Mouse (Mus musculus): ENCODE measurements at regions not wholly inside any gene's neighbourhood (a gene's known extent, or its start where the extent isn't known, plus 50 kb on each side); places are given as distances from the start of the nearest gene placed in this dataset.
"Not testable (repeated sequence)": the region's sequence is repeated elsewhere in the genome, so short reads cannot be mapped to it uniquely, and the experiment has no call there.

DNA sequence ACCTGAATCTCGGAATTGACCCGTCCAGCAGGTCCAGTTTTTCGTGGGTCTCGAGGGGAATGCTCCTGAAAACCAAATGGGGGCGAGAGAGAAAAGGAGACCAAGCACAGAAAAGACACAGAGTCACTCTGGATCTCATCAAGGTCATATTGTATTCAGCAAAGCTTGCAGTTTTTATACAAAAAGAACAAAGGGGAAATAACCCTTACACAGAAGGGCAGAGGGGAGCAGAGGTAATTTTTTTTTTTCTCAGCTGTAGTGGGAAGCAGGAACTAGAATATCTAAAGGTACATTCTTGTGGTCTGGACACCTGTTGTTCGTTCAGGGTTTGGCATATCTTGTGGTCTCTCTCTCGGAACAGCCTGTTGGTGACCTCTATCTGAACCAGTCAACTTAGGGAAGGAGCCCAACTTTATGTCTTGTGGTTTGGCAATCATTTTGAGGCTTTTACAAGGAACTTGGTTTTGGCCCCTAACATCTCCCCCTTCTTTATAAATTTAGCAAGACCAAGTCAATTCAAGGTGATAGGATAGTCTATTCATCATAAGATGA lies 1645.9 kb upstream of the Cdh9 start:
- DNase-seq (ENCODE audit: inconsistent age in 2 of 2, low spot score in 1 of 2) = no peak

DNA sequence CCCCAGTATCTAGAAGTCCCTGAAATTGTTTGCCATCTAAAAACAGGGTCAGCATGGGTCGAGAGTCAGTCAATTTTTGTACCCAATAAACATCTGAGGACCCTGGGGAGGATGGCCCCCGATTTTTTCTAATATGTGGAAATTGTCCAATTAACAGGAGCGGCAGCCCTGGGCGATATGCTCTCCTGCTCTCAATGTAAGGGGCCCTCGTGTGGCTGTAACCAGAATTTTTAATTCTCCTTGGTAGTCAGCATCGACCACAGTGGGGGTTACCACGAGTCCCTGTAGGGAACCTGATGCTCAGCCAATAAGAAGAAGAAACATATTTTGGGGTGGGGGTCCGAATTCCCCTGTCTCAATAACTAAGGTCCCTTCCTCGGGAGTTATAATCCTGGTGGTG lies 1639.9 kb upstream of the Cdh9 start:
- DNase-seq (ENCODE audit: inconsistent age in 2 of 2, low spot score in 1 of 2) = not testable (repeated sequence)

DNA sequence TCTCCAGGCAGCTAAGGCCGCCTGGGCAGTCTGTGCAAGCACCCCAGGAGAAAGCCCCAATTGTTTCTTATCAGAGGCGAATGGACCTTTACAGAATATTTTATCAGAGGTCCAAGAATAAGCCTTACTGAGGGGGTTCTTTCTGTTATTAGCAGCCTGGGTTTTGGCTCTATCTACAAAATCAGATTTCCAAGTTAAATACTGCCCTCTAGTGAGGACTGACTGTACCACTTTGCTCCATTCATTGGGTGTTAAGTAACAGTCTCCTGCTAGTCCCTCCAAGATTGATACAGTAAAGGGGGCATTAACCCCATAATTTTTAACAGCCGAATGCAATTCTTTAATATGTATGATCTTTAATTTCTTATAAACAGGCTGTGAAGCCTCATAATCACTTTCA lies 1638.8 kb upstream of the Cdh9 start:
- DNase-seq (ENCODE audit: inconsistent age in 2 of 2, low spot score in 1 of 2) = peak in 1 of 2 experiments; percentile 38

DNA sequence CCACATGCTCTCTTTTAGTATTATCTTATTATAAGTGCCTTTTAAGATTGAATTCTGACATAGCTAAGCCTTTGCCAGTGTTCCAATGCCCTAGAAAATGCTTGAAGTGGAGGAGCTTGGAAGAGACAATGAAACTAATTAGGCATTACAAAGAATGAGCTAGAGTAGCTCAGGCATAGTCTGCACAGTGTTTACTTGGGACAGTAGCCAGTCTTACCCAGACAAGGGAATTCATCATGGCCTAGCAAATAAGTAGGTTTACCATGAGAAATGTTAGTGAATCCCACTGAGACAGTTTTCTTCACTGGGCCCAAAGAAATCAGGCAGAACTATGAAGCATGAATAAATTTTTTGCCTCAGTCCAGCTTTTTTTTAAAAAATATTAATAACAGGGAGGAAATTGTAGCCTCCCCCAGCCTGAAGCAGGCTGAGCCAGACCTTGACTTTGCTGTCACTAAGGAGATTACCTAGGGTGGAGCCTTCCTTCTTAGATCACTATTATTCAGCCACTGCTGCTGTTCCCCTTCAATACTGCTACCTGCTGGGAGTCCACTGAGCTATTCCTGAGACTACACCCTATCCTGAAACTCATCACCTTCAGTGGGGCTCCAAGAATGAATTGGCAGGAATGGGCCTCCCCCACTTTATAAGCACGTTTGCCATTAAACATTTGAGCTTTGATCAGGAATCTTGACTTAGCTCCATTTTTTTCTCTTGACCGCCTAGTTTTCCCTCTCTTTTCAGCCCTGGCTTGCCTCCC lies 1636.8 kb upstream of the Cdh9 start:
- no peak for DNase-seq (ENCODE audit: inconsistent age in 2 of 2, low spot score in 1 of 2)

DNA sequence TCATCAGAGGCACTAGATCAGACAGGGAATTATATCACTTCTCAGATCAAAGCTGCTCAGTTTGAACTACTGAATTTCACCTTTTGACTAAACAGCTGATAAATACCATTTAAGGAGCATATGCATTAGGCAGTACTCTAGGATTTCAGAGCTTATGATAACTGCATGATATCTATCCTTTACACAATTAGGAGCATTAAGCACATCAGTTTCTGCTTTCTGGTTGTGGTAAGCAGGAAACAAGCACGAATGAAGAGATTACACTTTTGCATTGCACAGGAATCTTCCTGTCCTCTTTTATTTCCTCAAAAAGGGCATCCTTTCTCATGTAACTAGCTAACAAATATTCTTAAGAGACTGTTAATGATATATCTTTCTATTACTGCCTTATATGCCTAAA lies 1631.2 kb upstream of the Cdh9 start:
- no peak for DNase-seq (ENCODE audit: inconsistent age in 2 of 2, low spot score in 1 of 2)

DNA sequence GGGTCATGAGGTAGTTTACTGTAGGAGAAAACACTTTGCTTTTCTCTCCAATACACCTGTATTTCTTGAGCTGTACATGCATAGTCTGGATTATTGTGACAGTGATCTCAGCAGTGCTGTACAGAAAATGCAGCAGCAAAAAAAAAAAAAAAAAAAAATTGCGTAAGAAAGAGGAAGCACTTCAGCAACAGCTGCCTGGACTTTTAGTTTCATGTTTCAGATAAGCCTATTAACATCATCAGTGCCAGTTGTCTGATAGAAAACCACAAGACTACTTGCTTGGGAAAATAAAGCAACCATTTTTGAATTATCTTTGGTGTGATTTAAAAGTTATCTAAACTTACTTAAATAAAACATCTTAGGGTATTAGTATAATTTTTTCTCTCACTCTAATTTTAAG lies 1626.4 kb upstream of the Cdh9 start:
- DNase-seq (ENCODE audit: inconsistent age in 2 of 2, low spot score in 1 of 2) = no peak

DNA sequence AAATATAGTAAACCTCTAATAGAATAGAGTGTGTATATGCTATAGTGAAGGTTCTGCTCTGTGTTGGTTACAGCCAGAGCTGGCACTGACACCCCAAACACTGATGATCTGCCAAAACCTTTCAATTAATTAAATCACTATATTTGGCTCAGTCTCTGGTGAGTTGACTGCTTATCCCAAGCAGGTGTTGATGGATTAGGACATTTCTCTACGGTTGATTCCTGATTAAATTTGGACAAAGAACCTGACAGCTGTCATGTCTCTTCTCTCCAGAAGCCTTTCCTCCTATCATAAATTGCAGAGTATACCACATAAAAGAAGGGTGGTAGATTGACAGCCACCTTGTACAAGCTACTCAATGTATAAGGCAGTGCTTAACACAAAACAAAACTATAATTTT lies 1608.4 kb upstream of the Cdh9 start:
- DNase-seq (ENCODE audit: inconsistent age in 2 of 2, low spot score in 1 of 2) = no peak

DNA sequence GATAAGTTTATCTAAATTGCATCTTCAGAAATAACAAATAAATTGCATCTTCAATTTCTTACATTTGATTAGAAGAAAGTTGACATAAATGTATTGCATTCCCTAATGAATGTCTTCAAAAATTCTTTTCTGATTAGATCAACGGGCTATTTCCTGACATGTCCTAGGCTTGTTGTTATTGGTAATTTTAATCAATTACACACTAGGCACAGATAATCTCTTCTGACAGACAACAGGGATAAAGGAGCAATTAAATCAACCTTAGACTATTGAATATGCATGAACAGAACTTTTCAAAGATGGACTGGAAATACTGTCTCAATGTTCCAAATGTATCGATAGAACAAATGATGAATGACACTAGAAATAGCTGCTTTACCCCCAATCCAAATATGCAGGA lies 1579.8 kb upstream of the Cdh9 start:
- no peak for DNase-seq (ENCODE audit: inconsistent age in 2 of 2, low spot score in 1 of 2)

DNA sequence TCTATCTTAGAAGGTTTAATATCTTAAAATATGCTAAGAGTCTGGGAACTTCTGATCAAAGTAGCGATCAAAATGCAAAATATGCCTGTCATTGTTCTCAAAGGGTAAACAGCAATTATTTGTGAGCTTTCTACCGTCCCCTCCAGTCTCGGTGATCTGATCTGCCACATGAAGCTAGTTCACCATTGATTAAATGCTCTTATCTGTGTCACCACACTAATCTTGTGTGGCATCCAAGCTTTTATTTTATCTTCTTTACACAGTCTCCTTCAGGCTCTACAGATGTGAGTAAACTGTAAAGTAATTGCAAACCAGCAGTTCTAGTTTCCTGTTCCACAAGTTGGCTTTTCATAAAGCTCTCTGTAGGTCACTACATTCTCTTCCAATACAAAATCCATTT lies 1573.1 kb upstream of the Cdh9 start:
- DNase-seq (ENCODE audit: inconsistent age in 2 of 2, low spot score in 1 of 2) = no peak

DNA sequence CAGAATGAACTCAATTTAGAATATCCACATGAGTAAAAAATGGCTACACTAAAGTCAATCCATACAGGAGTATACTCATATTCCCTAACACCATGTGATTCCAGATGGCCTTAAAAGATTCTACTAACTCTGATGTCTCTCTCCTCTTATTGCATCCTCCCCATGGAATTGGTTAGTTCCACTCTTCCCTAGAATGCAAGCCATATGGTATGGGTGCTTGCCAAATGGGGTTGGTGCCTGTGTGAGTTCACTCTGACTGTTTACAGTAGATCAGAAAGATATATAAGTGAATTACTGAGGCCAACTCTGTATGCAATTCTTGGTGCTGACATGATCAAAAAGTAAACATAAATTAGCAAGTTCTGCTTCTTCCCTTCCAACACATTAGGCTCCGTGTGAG lies 1558.2 kb upstream of the Cdh9 start:
- no peak for DNase-seq (ENCODE audit: inconsistent age in 2 of 2, low spot score in 1 of 2)

DNA sequence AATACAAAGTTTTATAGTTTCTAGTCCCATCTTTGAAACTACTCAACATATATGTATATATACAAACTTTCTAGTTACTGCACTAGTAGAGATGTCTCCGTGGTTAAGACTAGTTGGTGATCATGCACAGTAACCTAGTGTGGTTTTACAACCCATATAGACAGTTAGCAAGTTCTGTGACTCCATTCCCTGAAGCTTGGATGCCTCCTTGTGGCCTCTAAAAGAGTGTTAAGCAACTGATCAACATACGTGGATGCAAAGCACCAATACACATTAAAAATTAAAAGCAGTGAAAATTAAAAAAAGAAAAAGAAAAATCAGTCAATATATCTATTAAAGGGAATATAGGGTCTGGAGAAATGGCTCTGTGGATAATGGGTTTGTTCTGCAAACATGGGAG lies 1508.3 kb upstream of the Cdh9 start:
- no peak for DNase-seq (ENCODE audit: inconsistent age in 2 of 2, low spot score in 1 of 2)

DNA sequence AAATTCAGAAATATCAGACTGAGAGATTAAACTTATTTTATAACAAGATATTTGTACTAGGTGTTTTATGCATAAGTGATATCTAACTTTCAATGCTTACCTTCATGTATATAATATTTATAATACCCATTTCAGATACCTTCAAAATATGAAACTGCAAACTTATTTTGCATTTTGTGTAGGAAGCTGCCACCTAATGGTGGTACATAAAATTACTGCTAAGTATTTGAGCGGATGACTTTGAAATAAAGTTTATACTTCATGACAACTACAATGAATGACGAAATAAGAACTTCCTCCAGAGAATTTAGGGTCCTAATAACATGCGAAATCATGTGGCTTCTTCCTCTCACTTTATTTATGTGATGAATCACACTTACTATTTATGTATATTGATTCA lies 1498.6 kb upstream of the Cdh9 start:
- no peak for DNase-seq (ENCODE audit: inconsistent age in 2 of 2, low spot score in 1 of 2)

DNA sequence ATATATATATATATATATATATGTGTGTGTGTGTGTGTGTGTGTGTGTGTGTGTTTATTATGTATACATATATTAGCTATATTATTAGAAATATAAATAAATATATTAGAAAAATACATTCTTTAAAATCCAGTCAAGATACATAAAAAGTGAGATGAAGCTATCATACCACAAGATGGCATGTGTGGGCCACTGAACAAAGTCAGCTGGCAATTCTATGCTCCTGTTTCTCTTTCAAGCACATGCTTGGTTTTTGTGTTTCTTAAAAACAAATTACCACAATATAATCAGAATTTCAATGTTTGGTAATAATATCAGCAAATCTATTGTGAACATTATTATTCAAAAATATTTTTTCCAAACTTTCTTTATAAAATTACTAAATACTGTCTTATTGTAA lies 1490.2 kb upstream of the Cdh9 start:
- DNase-seq (ENCODE audit: inconsistent age in 2 of 2, low spot score in 1 of 2) = no peak

Data from adrenal gland, adult (tissue).